Mouse (Mus musculus): ENCODE data around the gene Alyref.
A peak's percentile ranks its signal among the peaks of the same experiment; 100 is the strongest.
"Not testable (repeated sequence)": the region's sequence is repeated elsewhere in the genome, so short reads cannot be mapped to it uniquely, and the experiment has no call there.

Gene Alyref

DNA sequence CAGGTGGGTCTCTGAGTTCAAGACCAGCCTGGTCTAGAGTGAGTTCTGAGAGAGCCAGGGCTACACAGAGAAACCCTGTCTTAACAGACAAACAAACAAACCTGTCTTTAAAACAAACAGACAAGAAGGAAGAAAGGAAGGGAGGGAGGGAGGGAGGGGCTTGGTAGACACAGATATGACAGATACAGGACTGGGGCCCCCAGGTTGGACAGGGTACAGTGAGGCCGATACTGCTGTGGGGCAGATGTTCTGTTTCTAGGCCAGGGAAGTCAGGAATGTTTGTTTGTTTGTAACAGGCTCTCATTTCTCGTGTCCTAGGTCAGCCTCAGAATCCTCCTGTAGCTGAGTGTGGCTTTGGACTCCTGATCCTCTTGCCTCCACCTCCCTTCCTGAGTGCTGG lies 5.4 kb upstream of the Alyref start:
- DNase-seq (ENCODE audit: low spot score) = no peak

GRCm38 (mm10) chr11:120600716-120601115 lies 2.6 kb upstream of the Alyref start:
- DNase-seq (ENCODE audit: low spot score) = no peak

DNA sequence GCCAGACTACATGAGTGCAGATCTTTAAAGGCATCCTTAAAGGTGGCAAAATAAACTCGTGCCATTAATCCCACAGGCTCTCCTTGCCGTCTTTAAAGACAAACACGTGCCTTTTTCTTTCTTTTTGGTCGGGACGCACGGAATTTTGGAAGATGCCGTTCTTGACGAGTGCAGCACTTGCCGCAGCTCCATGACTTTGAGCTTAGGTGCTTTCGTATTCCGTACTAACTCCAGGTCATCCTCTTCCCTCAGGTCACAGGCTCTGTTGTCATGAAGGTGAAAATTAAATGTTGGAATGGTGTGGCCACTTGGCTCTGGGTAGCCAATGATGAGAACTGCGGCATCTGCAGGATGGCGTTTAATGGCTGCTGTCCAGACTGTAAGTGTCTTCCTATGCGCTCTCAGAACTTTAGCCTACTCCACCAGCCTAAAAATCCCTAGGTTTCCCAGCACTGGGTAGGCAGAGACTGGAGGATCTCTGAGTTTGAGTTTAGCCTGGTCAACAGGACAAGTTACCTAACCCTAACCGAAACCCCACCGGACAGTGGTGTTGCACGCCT lies 905 bp upstream of the Alyref start:
- DNase-seq (ENCODE audit: low spot score) = no peak

GRCm38 (mm10) chr11:120597240-120598235 lies 627 bp downstream of the Alyref start:
- no peak for DNase-seq (ENCODE audit: low spot score)

- DNase-seq (ENCODE audit: low spot score) = no peak
Observed at GRCm38 (mm10) chr11:120588531-120588930, 9.6 kb downstream of the Alyref start.

DNA sequence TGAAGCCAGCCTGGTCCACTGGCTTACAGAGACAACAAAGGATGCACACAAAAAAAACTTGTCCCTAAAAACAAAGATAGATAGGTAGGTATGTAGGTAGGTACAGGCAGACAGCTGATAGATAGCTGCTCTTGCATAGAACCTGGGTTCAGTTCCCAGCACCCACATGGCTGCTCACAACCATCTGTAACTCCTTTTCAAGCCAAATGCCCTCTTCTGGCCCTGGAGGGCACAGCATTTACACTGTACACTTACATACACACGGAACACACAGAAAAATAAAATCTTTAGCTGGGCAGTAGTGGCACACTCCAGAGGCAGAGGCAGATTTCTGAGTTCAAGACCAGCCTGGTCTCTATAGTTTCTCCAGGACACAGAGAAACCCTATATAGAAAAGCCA lies 14.2 kb downstream of the Alyref start:
- DNase-seq (ENCODE audit: low spot score) = no peak

GRCm38 (mm10) chr11:120582982-120583293 lies 15.2 kb downstream of the Alyref start:
- DNase-seq (ENCODE audit: low spot score) = not testable (repeated sequence)

DNA sequence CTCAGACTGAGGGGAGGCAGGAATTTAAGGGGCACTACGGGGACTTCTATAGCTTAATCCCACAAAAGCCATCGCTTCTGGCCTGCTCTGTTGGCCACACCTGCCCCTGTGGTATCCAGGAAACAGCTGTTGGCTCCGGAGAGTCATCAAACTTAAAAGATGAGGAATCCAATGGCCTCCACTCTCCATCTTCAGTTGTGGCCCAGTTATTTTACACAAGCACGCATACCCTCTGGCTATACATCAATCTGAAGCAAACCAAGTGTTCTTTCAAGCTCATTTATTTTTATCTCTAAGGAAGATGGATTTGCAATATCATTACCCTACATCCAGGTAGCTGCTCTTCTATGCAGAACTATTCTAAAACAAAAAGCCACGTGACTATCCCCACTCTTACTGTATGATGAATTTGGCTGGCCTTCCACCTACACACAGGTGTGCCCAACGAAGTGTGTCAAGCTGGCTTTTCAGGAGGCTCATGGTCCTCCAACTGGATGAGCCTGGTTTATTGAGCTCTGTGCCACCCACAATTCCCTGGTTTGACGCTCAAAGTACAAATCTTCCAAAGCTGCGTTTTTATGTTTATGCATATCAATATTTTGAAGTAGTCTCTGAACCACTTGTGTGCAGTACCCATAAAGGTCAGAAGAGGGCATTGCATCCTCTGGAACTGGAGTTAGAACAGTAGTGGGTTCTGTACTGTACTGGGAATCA lies 15.7 kb downstream of the Alyref start:
- peak; percentile 43 for DNase-seq (ENCODE audit: low spot score)

DNA sequence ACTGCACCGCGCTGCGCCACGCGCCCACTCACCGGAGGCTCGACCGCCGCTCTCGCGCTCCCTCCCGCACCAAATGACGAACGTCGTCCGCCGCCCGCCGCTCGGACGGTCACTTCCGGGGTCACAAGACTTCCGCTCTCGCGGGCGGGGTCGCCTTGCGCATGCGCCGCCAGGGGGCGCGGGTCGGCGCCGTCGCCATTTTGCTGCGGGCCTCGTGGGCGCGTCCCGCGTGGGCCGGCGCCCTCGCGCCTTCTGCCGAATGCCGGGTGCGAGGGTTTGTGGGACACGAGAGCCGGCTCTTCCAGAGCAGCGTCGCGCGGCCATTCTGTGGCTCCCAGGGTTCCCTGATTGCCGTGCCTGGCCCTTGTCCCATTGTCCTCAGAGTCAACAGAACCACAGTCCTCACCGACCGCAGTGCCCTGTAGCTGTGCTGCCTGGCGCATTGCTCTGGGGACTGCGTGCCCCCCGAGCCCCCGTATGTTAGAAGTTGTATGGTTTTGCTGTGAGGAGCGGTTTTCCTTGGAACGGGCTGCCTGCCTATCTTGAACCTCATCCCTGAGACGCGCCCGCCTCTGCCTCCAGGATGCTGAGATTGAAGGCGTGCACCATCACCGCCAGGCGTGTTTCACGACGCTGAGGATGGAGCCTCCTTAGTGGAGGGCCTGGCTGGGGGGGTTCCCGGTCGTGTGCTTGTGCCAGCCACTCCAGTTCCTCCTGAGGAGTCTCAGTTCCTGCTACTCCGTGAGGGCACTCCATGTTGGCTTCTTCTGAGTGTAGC lies 16.5 kb downstream of the Alyref start, which contains the start of gene Arhgdia:
Gene Arhgdia (minus strand): TSS at position 135 of the 778 bp plus-strand sequence.
- peak; percentile 83 for DNase-seq (ENCODE audit: low spot score)

DNA sequence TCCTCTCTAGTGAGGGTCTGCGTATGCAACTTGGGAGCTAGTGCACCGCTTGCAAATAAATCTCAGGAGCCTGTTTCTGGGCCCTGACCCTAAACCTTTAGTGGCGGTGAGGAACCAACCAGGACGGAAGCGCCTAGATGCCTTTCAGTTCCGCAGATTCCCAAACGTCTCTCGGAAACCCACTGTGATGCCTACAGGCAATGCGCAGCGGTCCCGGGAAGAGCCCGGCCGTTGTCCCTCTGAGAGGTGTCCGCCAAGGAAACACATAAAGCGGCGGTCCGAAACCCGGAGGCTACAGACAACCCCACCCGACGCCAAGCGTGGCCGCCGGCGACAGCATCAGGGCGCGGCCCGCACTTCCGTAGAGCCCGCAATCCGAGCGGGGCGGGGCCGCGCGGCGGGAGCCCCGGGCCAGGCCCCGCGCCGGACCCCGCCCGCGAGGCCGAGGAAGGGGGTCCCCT lies 17.3 kb downstream of the Alyref start:
- DNase-seq (ENCODE audit: low spot score) = peak; percentile 51

GRCm38 (mm10) chr11:120580190-120580589 lies 18.0 kb downstream of the Alyref start:
- no peak for DNase-seq (ENCODE audit: low spot score)

DNA sequence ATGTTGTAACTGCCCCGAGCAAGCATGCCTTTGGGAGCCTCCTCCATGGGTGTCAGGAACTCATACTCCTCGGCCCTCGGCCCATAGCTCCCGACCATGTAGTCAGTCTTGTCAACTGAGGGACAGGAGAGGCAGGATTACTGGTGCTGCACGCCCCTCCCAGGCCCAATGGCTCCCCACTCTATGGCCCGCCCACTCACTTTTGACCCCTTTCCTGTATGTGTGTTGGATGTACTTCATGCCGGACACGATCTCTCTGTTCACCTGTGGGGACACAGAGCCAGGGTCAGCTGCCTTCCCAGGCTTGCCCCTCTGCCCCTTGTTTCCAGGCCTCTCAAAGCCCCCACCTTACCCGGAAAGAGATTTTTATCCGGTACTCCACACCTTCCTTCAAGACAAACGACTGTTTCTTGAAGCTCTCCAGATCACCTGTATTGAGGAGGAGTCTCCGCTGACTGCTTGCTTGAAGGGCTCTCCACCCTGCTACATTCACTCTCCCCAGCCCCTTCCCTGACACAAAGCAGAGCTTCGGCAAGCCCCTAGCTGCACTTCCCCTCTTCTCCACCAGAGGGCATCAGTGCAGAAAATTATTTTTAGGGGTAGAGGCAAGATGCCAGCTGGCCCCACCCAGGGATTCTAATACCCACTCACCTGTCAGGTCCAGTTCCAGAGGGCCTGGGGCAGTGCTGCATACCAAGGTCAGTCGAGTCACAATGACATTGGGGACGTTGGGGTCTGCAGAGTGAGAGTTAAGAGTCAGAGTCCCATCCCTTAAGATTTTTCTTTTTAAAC lies 18.7 kb downstream of the Alyref start:
- DNase-seq (ENCODE audit: low spot score) = peak; percentile 73

GRCm38 (mm10) chr11:120578694-120579243 lies 19.4 kb downstream of the Alyref start:
- DNase-seq (ENCODE audit: low spot score) = no peak

GRCm38 (mm10) chr11:120578024-120578693 lies 20.0 kb downstream of the Alyref start:
- no peak for DNase-seq (ENCODE audit: low spot score)

DNA sequence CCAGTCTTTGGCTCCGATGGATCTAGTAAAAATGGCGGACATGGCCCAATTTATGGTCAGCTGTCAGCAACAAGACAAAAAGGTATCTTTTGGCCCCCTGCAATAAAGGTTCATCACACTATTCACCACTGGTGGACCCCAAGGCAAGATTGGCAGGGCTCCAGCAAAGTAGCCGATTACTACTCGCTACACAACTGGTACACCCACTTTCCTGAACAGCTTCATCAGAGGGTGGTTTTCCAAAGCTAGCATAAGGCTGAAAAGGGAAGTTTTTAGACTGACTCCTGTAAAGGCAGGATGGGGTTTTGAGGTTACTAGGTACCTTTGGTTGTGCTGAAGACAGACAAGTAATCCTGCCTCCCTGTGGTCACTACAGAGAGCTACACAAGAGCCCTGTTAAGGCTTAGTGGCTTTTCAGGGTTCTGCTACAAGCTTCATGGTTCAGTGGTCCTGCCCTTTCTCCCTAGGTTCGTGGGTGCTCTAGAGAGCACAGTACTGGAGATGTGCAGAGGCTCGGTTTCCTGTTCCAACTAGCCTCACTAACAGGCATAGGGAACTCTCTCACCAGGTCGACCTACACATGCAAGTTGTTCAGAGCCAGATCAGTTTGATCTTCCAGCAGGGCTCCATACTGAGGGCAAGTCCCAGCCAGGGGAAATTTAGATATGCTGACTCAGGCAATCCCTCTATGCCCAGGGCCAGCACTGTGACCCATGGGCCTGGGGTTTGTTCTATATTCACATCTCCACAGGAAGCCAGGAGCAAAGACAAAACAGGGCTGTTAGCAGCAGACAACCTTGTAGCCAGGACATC lies 20.7 kb downstream of the Alyref start:
- DNase-seq (ENCODE audit: low spot score) = no peak

GRCm38 (mm10) chr11:120576365-120576981 lies 21.7 kb downstream of the Alyref start:
- no peak for DNase-seq (ENCODE audit: low spot score)

GRCm38 (mm10) chr11:120575940-120576339 lies 22.2 kb downstream of the Alyref start:
- DNase-seq (ENCODE audit: low spot score) = no peak

- DNase-seq (ENCODE audit: low spot score) = no peak
Observed at GRCm38 (mm10) chr11:120575046-120575445, 23.1 kb downstream of the Alyref start.

DNA sequence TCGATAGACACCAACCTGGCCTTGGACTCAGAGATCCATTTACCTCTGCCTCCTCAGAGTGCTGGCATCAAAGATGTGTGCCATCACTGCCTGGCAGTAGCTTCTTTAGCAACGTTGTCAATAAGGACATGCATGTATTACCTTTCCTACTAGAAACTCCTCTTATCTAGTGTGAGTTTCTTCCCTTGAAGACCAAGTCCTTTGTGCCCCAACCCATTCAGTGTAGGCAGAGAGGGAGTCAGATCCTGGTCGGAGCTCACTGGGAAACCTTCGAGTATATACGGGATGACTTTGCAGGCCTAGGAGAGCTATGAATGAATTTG lies 23.9 kb downstream of the Alyref start:
- no peak for DNase-seq (ENCODE audit: low spot score)
